Mouse (Mus musculus) liver, adult 2 months (tissue): ENCODE measurements around the gene Gcm1.

Source experiments
- CTCF ChIP-seq: fragments of 200-500 bp; IDR thresholded peaks from 2 replicates; pipeline ENCODE4 v1.5.1; 2011; ENCODE audit warnings: low read depth, low read length, control low read depth
- POLR2A ChIP-seq: fragments of 200-500 bp; IDR thresholded peaks from 2 replicates; pipeline ENCODE4 v1.6.1; 2011; ENCODE audit warnings: low read length, control low read depth; ENCODE audit not compliant: insufficient read depth; ENCODE audit errors: extremely low read depth

DNA sequence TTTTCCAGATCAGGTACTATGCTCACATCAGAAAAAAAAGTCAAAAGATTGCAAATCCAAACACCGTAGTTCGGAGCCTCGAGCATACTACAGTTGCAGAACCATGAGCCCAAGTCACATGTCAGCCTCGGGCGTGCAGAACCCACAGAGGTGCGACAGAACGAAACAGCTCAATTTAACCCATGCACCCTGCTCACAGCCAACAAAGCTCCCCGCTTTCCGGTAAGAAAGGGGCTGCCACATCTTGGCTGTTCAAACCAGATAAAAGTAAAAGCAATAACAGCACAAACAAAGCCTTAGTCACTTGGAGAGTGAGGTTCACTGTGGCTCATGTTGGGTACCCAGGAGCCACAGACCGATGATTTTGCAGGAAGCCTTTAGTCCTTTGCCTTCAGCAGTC lies 41.0 kb upstream of the Gcm1 start:
- TF ChIP-seq CTCF, result no peak
- no peak for TF ChIP-seq POLR2A
